Mouse (Mus musculus) naive thymus-derived CD4-positive, alpha-beta T cell, adult 2 months (primary cell): ENCODE data around the gene Klhl30.

ENCODE experiments used
- DNase-seq: peaks from one replicate; pipeline ENCODE4 v3.0.0-alpha.2; 2011; ENCODE audit warnings: low read depth

Klhl30 gene

DNA sequence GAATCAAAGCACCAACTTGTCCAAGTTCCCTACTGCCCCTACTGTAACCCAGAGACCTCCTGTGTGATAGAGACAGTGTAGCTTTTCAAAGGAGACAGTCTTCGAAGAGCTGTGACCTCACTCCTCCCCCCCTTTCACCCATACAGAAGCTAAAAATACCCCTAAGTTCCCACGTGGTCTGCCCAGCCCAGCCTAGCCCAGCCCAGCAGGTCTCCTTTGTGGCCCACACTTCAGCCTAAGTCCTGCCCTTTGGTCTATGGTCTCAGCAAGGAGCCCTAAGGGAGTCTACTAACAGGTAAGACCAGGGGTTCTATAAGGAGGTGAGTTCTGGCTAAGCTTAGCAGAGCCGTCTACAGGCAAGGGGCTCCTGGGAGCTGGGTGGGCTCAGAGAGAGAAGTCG, at the start of gene Klhl30:
Gene Klhl30, plus strand, starts transcription at position 176 of the 400 bp plus-strand sequence.
- DNase-seq = no peak

DNA sequence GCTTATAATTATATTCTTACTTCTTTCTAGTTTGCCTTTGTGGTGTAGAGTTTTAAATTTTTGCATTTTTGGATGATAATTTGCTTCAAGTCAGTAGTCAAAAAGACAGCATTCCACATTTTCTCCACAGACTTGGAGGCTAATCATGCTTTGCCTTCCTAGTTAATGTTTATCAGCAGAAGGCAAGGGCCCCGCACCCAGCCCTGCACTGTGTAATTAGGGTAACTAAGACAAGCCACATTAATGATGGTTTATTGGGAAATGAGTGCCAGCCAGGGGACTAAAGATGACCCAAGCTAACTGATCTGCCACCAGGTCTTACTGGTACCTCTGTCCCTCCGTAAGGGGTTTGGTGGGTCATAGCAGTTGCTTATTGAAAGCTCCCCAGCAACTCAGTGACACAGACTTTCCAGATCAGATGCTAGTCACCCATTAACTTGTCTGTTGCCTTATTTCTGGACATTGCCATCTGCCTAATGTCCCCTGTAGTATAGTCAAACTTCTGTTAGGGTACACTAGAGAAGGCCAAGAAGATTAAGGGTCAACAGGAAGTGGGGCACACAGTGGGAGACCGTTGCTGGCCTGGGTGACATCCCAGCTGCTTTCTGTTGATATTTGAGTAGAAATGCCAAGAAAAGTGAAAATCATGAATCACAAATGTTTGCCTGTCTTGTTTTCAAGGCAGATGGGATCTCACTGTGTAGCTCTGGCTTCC, 49.5 kb upstream of the Klhl30 start:
- DNase-seq = no peak

DNA sequence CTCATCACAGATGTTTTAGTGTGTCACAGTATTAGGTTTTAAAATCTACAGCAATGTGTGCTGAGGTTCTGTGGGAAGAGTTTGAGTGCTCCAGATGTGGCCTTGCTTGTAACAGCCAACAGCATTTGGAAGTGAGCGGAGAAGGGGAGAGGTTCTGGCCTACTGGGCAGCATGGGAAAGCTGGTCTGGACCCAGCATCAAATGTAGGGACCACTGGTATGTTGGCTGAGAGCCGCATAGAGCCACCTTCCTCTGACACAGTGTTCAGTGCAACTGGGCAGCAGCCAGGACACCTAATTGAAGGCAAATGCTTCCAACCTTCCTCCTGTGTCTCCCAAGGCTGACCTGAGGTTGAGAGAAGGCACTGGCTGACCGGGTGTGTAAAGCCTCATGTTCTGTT, 48.8 kb upstream of the Klhl30 start:
- DNase-seq = no peak

DNA sequence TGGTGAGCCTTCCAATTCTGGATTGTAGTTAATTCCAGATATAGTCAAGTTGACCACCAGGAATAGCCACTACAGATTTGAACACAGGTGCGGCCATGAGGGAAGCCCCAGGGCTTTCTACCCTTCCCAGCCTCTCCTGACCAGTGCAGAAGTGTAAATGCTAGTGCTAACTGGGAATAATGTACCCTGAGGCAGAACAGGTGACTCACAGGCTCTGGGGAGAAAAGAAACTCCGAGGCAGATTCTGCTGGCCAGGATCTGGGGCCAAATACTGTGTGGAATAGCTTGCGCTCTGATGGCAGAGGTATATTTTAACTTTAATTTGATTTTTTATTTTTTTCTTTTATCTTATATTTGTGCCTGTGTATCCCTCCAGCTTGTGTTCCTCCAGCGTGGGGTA, 46.2 kb upstream of the Klhl30 start:
- DNase-seq = no peak

DNA sequence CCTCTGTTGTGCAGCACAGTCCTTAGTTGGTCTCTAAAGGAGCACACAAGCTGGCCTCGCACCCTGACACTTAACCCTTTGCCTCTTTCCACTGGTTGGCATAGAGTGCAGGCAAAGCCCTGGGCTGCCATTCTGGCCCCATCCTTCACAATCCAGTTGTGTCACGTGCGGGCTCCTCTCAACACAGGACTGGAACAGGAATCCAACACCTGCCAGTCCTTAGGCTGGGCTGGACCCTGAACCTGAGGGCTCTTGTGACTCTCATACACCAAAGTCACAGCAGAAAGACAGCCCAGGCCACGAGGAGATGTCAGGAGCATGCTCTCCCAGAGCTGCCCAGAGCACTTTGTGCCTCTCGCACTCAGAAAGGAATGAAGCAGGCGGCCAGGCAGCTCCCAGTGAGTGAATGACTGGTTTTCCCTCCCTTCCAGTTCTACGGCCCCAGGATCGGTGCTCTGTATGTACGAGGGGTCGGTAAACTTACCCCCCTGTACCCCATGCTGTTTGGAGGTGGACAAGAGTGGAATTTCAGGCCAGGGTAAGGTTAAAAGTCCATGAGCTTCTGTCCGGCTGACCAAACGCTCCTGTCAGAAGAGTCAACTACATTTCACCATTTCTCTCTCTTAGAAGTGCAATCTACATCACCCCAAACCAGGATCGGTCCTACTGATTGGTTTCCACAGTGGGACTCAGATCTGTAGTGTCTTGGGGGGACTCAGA, 41.3 kb upstream of the Klhl30 start:
- DNase-seq = no peak

DNA sequence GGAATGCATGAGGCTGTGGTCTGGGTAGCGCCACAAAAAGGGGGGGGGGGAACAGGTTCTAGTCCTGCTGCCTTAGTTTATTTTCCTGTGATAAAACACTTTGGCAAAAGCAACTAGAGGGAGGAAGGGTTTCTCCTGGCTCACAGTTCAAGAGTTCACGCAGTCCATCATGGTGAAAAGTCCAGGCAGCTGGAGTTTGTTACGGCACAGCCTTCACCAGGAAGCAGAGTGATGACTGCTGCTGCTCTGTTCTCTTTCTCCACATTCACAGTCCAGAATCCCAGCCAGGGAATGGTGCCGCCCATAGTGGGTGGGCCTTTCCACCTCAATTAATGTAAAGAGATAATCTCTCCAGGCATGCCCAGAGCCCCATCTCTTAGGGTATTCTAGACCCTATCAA, 38.5 kb upstream of the Klhl30 start:
- DNase-seq = no peak

DNA sequence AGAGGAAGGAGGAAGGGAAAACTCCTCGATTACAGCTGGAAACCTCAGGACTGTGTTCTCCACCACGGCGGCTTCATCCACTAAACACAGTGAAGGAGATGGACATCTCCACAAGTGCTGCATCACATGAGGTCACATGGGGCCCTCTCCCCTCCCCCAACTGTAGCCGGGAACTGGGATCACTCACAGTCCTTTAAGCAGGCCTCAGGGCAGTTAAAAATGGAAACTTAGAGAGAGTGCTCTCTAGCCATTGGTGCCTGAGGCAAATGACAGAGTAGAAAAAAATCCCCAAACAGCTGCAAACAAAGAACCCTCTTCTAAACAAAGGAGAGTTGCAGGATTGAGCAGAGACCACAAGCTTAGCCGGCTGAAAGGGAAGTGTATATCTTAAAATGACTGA, 37.6 kb upstream of the Klhl30 start:
- DNase-seq = no peak

DNA sequence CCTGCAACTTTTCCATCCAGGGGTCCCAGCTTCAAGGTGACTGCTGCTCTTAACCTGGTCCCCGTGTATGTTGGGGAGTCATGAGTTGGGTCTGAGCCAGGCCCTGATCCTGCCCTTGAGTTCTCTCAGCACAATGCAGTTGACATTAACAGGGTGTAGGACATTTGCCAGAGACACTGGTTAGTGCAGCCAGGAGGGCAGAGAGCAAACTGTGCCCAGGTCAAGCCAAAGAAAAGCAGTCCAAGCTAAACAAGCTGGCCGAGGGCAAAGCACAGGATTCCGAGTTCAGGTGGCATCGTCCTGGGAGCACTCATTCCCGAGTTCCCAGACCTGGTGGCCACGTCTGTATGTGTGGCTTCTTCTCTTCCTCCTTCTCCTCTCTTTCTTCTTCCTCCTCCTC, 33.2 kb upstream of the Klhl30 start:
- DNase-seq = no peak

DNA sequence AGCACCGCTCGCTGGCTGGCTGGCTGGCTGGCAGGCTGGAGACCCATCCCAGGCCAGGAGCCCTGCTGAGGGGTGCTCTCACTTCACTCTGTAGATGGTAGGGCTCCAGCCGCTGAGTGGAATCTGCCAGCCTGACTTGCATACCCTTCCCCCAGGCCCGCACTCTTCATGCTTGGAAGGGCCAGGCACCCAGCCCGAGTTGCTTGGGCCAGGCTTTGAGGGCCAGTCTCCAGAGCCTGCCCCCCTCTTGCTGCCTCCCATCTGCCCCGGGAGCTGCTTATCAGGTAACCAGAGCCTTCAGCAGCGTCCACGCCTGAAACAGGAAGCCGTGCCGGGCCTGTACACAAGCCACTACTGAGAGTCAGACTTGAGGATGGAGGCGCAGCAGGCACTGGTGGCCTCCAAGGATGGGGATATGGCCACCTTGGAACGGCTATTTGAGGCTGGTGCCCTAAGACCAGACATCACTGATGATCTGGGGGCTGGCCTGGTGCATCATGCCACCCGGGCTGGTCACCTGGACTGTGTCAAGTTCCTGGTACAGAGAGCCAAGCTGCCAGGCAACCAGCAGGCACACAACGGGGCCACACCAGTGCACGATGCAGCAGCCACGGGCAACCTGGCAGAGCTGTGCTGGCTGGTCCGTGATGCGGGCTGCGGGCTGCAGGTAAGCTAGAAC, 28.9 kb upstream of the Klhl30 start, which contains the start of gene Espnl:
Gene Espnl, plus strand, starts transcription at position 316 of the 679 bp plus-strand sequence.
- no peak for DNase-seq

DNA sequence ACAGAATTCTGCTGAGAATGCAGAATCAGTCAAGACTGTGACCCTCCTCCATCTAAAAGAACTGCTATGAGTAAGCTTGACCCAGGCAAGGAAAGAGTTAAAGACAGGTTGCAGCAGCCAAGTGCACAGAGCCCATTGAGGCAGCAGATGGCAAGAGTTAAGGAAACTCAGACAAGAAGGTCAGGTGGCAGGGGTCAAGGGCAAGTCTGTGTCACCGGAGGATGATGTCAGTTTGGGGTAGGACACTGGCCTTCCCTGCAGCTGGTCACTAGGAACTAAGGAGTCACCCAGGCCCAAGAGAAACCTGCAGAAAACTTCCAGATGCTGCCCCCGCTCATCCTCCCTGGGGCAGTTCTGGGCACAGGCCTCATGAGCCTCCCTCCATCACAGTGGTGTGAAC, 26.2 kb upstream of the Klhl30 start:
- no peak for DNase-seq

DNA sequence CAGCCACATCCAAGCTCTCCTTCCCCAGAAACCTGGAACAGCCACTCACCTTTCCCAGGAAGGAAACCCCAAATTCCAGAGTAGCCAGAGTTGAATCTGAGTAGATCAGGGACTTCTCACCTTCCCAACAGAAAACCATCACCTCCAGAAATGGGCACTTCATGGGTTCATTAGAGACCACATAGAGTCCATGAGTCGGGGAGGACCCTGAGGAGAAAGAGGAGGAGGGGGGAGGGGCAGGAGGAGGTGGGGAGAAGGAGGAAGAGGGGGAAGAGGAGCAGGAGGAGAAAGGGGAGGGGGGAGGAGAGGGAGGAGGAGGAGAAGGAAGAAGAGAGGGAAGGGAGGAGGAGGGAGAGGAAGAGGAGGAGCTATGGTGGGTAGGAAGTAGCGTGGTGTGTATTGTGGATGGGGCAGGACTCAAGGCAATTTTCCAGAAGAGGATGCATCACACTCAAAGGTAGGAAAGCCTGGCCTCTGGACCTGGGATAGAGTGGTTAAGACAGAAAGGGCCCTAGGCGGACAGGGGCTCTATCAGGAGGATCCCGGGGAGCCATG, 25.3 kb upstream of the Klhl30 start:
- no peak for DNase-seq

DNA sequence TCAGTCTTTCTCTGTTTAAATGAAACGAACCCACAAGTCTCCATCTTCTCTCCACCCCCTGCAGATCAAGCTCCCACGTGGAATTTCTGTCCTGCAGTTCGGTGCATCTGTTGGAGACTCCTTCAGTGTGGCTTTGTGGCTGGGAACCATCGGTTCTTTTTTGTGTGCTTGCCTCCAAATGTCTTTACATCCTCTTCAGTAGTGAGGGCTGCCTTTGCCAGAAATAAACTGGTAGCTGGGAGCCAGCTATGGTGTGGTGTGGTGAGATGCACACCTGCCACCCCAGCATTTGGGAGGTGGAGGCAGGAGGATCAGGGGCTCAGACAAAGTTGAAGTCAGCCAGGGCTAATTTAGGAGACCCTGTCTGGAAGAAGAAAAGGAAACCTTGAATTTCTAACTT, 18.7 kb upstream of the Klhl30 start:
- no peak for DNase-seq

DNA sequence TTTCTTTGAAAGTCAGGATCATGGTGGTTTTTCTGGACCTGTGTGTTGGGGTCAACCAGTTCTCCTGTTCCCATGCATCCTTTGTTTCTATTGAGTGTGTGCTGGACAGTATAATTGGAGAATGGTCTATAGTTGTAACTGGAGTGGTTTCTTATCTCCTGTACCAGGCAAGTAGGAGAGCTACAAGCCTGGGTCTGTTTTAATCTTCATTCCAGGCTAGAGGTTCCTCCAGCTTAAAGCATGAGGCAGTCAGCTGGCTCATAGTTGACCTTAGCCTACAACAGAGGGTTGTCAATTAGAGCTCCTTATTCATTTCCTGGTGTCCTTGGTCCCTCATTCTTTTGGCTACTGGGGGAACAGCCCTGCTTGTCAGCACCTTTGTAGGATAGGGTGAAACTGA, 17.2 kb upstream of the Klhl30 start:
- DNase-seq = no peak

DNA sequence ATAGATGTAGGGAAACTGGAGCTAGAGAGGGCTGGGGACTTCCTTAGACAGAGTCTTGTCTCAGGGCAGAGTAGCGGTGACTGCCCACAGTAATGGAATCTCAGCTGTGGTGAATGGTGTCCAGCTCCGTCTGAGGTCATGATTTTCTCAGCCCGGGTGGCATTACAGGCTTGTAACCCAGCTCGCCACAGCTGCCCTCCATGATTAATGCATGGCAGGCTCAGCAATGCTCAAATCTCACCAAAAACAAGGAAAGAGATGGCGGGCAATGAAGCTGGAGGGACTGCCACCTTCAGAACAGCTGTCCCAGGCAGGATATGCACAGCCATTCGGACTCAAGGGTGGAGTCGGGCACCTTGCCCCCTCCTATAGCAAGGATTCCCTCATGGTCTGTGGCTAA, 13.5 kb upstream of the Klhl30 start:
- no peak for DNase-seq

DNA sequence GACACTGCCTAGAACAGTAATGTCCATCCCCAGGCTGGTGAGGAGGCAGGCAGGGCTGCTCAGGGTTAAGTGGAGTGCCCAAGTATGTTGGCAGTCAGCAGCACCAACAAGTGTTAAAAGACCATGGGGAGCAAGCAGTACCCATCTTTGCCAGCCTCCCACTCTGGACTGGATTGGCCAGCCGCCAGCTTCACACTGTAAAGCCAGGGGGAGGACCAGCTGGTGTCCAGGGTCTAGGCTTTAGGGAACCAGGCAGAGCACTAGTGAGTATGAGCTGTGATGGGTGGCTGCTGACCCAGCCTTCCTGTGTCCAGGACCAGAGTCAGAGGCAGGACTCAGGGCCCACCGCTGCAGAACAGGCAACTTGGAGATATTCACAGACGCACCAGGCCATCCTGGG, 6.8 kb upstream of the Klhl30 start:
- no peak for DNase-seq

DNA sequence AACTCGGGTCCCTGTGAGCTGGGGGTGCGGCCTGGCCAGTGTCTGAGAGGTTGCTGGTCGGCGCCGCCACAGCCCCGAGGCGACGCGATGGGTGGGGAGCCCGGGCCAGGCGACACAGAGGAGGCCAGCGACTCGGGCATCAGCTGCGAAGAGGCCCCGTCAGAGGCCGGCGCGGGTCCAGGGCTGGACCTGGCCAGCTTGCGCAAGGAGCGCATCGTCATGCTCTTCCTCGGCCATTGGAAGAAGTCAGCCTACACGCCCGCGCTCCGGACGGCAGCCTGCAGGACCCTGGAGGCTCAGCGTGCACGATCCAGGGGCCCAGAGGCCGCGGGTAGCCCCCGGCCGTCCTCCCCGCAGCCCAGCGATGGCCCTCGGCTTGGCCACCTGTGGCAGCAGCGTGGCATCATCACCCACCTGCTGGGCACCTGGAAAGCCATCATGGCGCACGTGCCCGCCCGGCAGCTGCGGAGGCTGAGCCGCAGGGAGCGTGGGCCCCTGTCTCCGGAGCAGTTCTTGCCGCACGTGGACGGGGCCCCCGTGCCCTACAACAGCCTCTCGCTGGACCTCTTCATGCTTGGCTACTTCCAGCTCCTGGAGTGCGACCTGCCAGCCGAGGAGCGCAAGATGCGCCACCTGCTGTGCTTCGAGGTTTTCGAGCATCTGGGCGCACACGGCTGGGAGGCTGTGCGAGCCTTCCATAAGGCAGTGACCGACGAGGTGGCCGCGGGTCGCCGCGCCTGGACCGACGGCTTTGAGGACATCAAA, 5.7 kb upstream of the Klhl30 start:
- no peak for DNase-seq

DNA sequence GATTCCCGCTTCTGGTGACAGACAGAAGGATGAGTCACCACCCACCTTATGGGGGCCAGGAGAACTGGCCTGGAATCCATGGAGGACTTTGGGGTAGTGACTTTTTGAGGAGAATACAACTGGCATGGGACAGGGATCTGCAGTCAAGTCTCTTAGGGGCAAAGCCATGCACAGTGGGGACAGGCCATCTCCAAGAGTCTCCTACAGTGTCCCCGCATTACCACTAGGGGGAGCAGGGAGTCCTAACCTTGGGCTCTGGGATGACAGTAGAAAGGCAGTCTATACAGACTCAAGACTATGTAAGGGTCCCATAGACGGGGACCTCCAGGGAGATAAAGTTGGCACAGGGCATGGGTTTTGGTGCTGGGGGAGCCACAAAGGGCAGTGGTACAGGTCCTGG, 3.9 kb upstream of the Klhl30 start:
- DNase-seq = peak; percentile 69

DNA sequence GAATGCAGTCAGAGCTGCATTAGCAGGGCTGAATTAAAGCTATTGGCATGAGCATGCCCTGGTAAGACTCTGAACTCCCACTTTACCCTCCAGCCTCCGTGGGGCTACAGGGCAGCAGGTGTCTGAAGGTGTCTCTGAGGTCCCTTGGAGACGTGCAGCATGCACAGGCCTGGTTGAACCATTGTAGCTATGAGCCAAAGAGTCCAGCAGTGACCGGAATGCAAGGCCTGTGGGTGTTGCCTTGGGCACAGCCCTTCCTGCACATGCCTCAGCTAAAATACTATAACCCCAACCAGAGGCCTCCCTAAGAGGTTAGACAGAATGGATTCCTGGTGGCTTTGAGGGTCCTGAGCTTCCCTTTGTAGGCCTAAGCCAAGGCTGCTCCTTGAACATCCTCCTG, 433 bp downstream of the Klhl30 start:
- DNase-seq = no peak

DNA sequence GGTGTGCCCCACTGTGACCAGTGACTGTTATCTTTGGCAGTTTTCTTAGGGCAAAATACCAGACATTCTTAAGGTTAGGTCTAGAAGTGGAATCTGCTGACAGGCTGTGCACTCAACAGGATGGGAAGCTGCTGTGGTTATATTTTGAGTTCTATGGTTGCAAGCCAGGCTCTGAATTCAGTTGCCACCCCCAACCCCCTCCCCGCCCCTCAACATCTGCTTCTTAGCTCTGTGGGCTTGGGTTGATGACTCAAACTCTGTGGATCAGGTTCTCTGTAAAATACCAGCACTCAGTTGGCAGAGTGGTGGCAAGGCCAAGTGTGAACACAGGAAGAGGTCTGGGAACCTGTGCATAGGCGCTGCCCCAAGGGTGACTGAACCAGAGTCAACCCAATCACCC, 1.5 kb downstream of the Klhl30 start:
- DNase-seq = no peak

DNA sequence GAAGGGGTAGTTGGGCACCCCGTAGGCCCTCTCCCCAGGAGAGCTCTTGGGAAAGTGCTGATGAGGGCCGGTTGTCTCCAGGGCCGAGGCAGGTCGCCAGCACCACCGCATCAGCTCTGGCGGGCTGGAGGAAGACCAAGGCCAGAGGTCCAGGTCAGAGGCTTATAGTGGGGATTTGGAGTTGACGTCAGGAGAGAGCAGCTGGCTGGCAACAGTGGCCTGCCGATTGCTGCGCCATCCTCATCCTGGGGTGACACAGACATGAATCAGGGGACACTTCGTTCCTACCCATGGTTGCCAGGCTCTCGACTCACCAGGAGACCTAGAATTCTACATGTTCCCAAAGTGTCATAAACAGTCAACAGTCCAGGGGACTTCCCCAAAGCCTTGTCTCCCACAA, 5.3 kb downstream of the Klhl30 start:
- DNase-seq = no peak

DNA sequence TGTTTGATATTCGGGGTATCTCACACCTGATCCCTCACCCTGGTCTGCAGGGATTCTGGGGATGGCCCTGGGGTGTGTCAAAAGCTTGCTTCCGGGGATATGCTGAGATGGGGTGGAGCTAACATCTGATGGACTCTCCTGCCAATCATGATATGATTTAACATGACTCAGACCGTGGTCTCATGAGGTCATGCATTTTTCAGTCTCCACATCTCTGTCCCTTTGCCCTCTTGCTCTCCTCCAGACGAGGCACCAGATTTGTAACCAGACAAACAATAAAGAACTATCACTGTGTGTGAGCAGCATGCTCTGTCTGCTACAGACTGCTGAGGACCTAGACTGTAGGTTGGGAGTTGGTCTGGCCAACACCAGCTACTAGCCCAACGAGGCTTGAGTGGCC, 11.3 kb downstream of the Klhl30 start:
- DNase-seq = no peak
